Comparison of ENCODE assay signal across 15 mouse cellular contexts in the genomic region with DNA sequence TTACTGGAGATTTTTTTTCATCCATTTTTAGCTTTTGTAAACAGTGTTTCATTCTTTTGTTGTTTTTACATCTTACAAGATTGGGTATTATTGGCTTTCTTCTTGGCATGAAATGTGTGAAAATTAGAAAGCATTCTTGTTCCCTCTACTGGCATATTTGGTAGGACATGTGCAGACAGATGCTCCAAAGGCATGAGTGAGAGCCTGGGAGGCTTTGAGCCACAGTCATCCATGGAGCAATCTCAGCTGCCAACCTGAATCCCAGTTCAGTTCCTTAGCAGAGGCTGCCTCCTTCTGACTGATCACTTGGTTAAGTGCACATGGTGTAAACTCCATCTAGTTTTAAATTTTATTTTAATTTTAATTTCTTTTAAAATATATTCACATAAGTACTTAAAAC.
"Had no signal": no experiment of that assay in that cellular context is flagged by ENCODE, and none has a peak within 500 bp of the region (broad histone marks: within the 10 kb centered on the region; RNA-seq: fewer than 3 reads in every experiment).

No protein-coding gene starts in this region.

- H3K27me3 ChIP-seq: limb, embryonic 12.5 days; midbrain, embryonic 15.5 days; neural tube, embryonic 13.5 days had no signal

- H3K36me3 ChIP-seq: limb, embryonic 12.5 days; midbrain, embryonic 10.5 days; midbrain, embryonic 15.5 days; neural tube, embryonic 13.5 days had no signal

- H3K27ac ChIP-seq: limb, embryonic 12.5 days; liver, embryonic 14.5 days; midbrain, embryonic 10.5 days; midbrain, embryonic 15.5 days; neural tube, embryonic 13.5 days had no signal

- ATAC-seq: lung, postnatal 0 days; midbrain, embryonic 15.5 days had no signal

- H3K4me3 ChIP-seq: limb, embryonic 12.5 days; midbrain, embryonic 10.5 days; midbrain, embryonic 15.5 days; neural tube, embryonic 13.5 days had no signal

- H3K4me1 ChIP-seq: limb, embryonic 12.5 days; midbrain, embryonic 15.5 days; neural tube, embryonic 13.5 days had no signal

- DNase-seq: kidney, adult 18-20 months; kidney, postnatal 10 days; kidney, postnatal 4 days; lung, adult 2 months; lung, postnatal 36 days; retina, postnatal 1 day; right cerebral cortex, postnatal 4 days; spleen, adult 18-20 months; thymus, postnatal 4 days had no signal

- H3K4me2 ChIP-seq: limb, embryonic 12.5 days; midbrain, embryonic 15.5 days; neural tube, embryonic 13.5 days had no signal

- H3K9me3 ChIP-seq: limb, embryonic 12.5 days; midbrain, embryonic 10.5 days; midbrain, embryonic 15.5 days; neural tube, embryonic 13.5 days had no signal

- H3K9ac ChIP-seq: limb, embryonic 12.5 days; liver, embryonic 14.5 days; midbrain, embryonic 15.5 days; neural tube, embryonic 13.5 days had no signal
